16 mouse cellular contexts compared by ENCODE assay signal in genomic region chr3:76336922-76337321, GRCm38 (mm10).
"Had no signal": no experiment of that assay in that cellular context is flagged by ENCODE, and none has a peak within 500 bp of the region (broad histone marks: within the 10 kb centered on the region; RNA-seq: fewer than 3 reads in every experiment).

No protein-coding gene starts in this region.

- H3K4me2 ChIP-seq: neural tube, embryonic 13.5 days; neural tube, embryonic 15.5 days; stomach, embryonic 15.5 days had no signal

- H3K9me3 ChIP-seq: neural tube, embryonic 13.5 days; neural tube, embryonic 15.5 days; stomach, embryonic 15.5 days had no signal

- H3K4me3 ChIP-seq: neural tube, embryonic 13.5 days; neural tube, embryonic 15.5 days; stomach, embryonic 15.5 days had no signal

- H3K4me1 ChIP-seq: neural tube, embryonic 13.5 days; neural tube, embryonic 15.5 days; stomach, embryonic 15.5 days had no signal

- H3K36me3 ChIP-seq: neural tube, embryonic 13.5 days; neural tube, embryonic 15.5 days; stomach, embryonic 15.5 days had no signal

- H3K27ac ChIP-seq: neural tube, embryonic 13.5 days; neural tube, embryonic 15.5 days; stomach, embryonic 15.5 days; stomach, postnatal 0 days had no signal

- H3K27me3 ChIP-seq: neural tube, embryonic 13.5 days; neural tube, embryonic 15.5 days; stomach, embryonic 15.5 days had no signal

- DNase-seq: retina, postnatal 1 day; right cerebral cortex, adult 18-20 months; right cerebral cortex, postnatal 14 days; right cerebral cortex, postnatal 25 days; right cerebral cortex, postnatal 4 days; spleen, adult 18-20 months; thymus, adult 18-20 months; thymus, adult 2 months; thymus, postnatal 14 days; thymus, postnatal 25 days; thymus, postnatal 36 days; thymus, postnatal 4 days had no signal

- H3K9ac ChIP-seq: neural tube, embryonic 13.5 days; neural tube, embryonic 15.5 days; stomach, embryonic 15.5 days had no signal
